Mouse (Mus musculus) neural tube, embryonic 14.5 days (tissue): ENCODE measurements at regions not wholly inside any gene's neighbourhood (a gene's known extent, or its start where the extent isn't known, plus 50 kb on each side); places are given as distances from the start of the nearest gene placed in this dataset.
"Not testable (repeated sequence)": the region's sequence is repeated elsewhere in the genome, so short reads cannot be mapped to it uniquely, and the experiment has no call there.

Experiments
- ATAC-seq: fragments of 200-750 bp; cut with Nextera tagmentation; 2 replicates; pipeline ENCODE4 v1.8.0; 2017; ENCODE audit warnings: low read depth, mild to moderate bottlenecking, moderate TSS enrichment, moderate library complexity
- H3K27ac ChIP-seq: fragments of 300-500 bp; sonication (generic); 2 replicates; pipeline ENCODE4 v1.5.1; 2014; ENCODE audit warnings: low read depth, mild to moderate bottlenecking, control low read depth, low read length, moderate library complexity, mixed read lengths
- H3K27me3 ChIP-seq: fragments of 300-500 bp; sonication (generic); 2 replicates; pipeline ENCODE4 v1.6.1; 2014; ENCODE audit warnings: low read length; ENCODE audit not compliant: control insufficient read depth, insufficient read depth
- H3K36me3 ChIP-seq: fragments of 300-500 bp; sonication (generic); 2 replicates; pipeline ENCODE4 v1.6.1; 2014; ENCODE audit warnings: low read length, mixed read lengths; ENCODE audit not compliant: control insufficient read depth, insufficient read depth
- H3K4me1 ChIP-seq: fragments of 300-500 bp; sonication (generic); 2 replicates; pipeline ENCODE4 v1.6.1; 2014; ENCODE audit warnings: low read length; ENCODE audit not compliant: control insufficient read depth, insufficient read depth
- H3K4me2 ChIP-seq: fragments of 300-500 bp; sonication (generic); 2 replicates; pipeline ENCODE4 v1.6.1; 2014; ENCODE audit warnings: mild to moderate bottlenecking, low read depth, low read length, control low read depth
- H3K4me3 ChIP-seq: fragments of 300-500 bp; sonication (generic); 2 replicates; pipeline ENCODE4 v1.5.1; 2014; ENCODE audit warnings: low read depth, low read length, control low read depth, mixed read lengths
- H3K9ac ChIP-seq: fragments of 300-500 bp; sonication (generic); replicated peaks from 2 replicates; pipeline ENCODE4 v1.6.1; 2014; ENCODE audit warnings: low read depth, mild to moderate bottlenecking, control low read depth, low read length, mixed read lengths
- H3K9me3 ChIP-seq: fragments of 300-500 bp; sonication (generic); 2 replicates; pipeline ENCODE4 v1.6.1; 2016; ENCODE audit warnings: low read length; ENCODE audit not compliant: control insufficient read depth
- WGBS: fragments of 180-500 bp; shearing (Covaris S2); extraction: QIAGEN DNeasy Blood & Tissue Kit; methylation state at CpG from one replicate; pipeline ENCODE4 v1.1.7; 2014; 5-methylcytosine and 5-hydroxymethylcytosine counted together

DNA sequence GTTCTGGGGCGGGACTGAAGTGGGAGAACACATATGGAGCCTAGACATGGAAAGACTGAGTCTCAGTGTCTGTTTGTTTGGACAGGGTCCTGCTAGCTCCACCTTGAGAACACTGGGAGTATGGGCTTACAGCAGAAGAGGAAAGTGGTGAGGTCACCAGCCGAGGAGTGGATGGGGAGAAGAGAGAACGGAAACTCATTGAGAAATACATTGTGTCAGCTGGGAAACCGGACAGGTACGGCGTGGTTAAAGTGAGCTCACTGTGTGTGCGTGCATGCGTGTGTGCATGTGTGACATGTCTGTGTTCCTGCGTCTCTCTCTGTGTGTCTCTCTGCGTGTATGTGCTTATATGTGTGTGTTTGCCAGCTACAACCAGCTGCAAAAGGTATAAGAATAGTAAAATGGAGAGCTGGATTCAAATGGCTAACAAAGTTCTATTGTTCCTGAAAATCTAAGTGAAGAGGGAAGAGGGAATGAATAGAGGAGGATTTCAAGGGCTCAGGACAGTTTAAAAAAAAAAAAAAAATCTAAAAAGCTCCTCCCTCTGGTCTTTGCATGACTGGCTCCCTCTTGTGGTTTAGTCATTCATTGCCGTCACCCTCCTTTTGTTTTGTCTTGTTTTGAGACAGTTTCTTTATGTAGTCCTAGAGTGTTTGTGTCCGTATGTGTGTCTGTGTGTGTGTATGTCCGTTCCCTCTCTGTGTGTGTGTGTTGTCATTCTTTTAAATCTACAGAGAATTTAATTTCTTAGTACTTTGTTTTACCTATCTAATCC lies 52.0 kb upstream of the Ak4 start:
- no peaks in the 10 kb centered on the region for H3K9me3 ChIP-seq
- H3K4me2 ChIP-seq, result no peak overlapping the region
- ATAC-seq, result peak; percentile 58; the same call in 1 of the 2 replicates
- no peak overlapping the region for H3K9ac ChIP-seq
- no peak overlapping the region for H3K4me3 ChIP-seq
- no peaks in the 10 kb centered on the region for H3K36me3 ChIP-seq
- no peaks in the 10 kb centered on the region for H3K4me1 ChIP-seq
- H3K27ac ChIP-seq, result no peak overlapping the region
- no peaks in the 10 kb centered on the region for H3K27me3 ChIP-seq
- 70% methylated on average over 13 of the region's 13 CpGs for WGBS

- Histone ChIP-seq H3K27me3 (no peaks in the 10 kb centered on the region), H3K4me1 (no peaks in the 10 kb centered on the region), H3K9ac (no peak overlapping the region), H3K9me3 (no peaks in the 10 kb centered on the region), H3K36me3 (no peaks in the 10 kb centered on the region), H3K27ac (no peak overlapping the region), H3K4me2 (no peak overlapping the region), H3K4me3 (no peak overlapping the region)
- 87% methylated on average over 3 of the region's 3 CpGs for WGBS
- ATAC-seq, result no peak
Observed at GRCm38 (mm10) chr4:101365299-101365698, 53.8 kb upstream of the Ak4 start.

GRCm38 (mm10) chr4:101364716-101365115 lies 54.4 kb upstream of the Ak4 start:
- Histone ChIP-seq H3K9me3 (no peaks in the 10 kb centered on the region), H3K27me3 (no peaks in the 10 kb centered on the region), H3K4me1 (no peaks in the 10 kb centered on the region), H3K4me3 (no peak overlapping the region), H3K4me2 (no peak overlapping the region), H3K27ac (no peak overlapping the region), H3K36me3 (no peaks in the 10 kb centered on the region), H3K9ac (no peak overlapping the region)
- ATAC-seq, result no peak
- WGBS, result 97% methylated on average over 2 of the region's 2 CpGs

DNA sequence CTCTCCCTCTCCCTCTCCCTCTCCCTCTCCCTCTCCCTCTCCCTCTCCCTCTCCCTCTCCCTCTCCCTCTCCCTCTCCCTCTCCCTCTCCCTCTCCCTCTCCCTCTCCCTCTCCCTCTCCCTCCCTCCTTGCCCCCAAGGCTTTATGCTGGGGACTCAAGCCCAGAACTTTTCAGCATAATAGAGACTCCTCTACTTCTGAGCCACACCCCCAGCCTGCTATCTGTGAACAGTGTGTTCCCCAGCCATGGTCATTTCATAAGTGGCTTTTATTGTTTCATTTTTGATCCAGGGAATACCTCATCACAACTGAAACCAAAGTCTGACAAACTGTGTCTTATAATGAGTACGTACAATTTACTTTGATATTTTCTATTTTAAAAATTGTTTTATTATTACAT lies 55.8 kb upstream of the Ak4 start:
- ATAC-seq, H3K27me3 ChIP-seq, H3K4me3 ChIP-seq, H3K4me2 ChIP-seq, H3K9me3 ChIP-seq, H3K36me3 ChIP-seq, H3K27ac ChIP-seq, H3K4me1 ChIP-seq, H3K9ac ChIP-seq: not testable (repeated sequence)
- WGBS, result 94% methylated on average over 1 of the region's 1 CpGs

GRCm38 (mm10) chr4:101361779-101362178 lies 57.3 kb upstream of the Ak4 start:
- Histone ChIP-seq H3K4me3 (no peak overlapping the region), H3K4me2 (no peak overlapping the region), H3K27ac (no peak overlapping the region), H3K36me3 (no peaks in the 10 kb centered on the region), H3K9ac (no peak overlapping the region), H3K4me1 (peaks cover 8% of the 10 kb centered on the region; the same call in 1 of the 2 replicates), H3K27me3 (no peaks in the 10 kb centered on the region), H3K9me3 (no peaks in the 10 kb centered on the region)
- no peak for ATAC-seq
- WGBS, result 88% methylated on average over 1 of the region's 1 CpGs

DNA sequence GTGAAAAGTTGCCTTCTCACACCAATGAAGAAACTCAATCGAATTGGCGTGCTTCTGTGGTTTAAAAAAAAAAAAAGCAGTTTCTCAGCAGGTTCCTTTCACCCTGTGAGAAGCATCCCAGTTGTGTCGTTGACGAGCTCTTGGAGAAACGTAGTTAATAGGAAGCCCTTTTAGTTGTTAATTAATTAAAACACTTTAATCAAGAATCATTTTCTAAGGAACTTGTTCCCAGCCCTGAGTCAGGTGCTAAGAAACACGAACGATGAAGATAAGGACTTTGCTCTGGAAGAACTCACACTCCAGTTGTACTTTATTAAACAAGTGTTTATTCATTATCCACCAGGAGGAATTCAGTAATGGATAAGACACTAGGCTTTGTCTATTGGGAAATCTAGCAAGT lies 58.8 kb upstream of the Ak4 start:
- no peak overlapping the region for H3K27ac ChIP-seq
- peaks cover 8% of the 10 kb centered on the region; the same call in 1 of the 2 replicates for H3K4me1 ChIP-seq
- H3K9me3 ChIP-seq, result no peaks in the 10 kb centered on the region
- H3K4me2 ChIP-seq, result no peak overlapping the region
- WGBS, result 70% methylated on average over 7 of the region's 7 CpGs
- no peak overlapping the region for H3K9ac ChIP-seq
- no peak for ATAC-seq
- no peak overlapping the region for H3K4me3 ChIP-seq
- no peaks in the 10 kb centered on the region for H3K36me3 ChIP-seq
- peaks cover 4% of the 10 kb centered on the region; the same call in 1 of the 2 replicates for H3K27me3 ChIP-seq

GRCm38 (mm10) chr4:101359119-101359518 lies 60.0 kb upstream of the Ak4 start:
- no peak for ATAC-seq
- Histone ChIP-seq H3K4me3 (no peak overlapping the region), H3K9me3 (no peaks in the 10 kb centered on the region), H3K4me2 (no peak overlapping the region), H3K27me3 (peaks cover 4% of the 10 kb centered on the region; the same call in 1 of the 2 replicates), H3K27ac (no peak overlapping the region), H3K4me1 (peaks cover 17% of the 10 kb centered on the region; the same call in 1 of the 2 replicates), H3K9ac (no peak overlapping the region), H3K36me3 (no peaks in the 10 kb centered on the region)
- 85% methylated on average over 5 of the region's 5 CpGs for WGBS

DNA sequence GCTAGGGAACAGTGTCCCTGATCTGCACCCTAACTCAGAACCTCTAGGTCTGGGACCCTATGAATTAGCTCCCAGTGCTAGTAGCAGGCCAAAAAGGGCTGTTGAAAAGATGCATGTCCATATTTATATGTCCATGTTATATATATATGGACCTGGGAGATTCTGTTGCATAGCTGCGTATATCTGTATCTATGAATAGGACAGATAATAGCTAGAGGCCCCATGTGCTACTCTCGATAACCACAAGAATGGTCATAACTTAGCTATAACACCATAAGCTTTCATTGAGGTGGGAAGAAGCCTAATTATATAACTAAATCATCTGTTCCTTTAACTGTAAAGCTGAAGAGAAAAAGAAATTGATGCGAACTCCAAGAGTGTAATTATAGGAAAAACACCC lies 60.6 kb upstream of the Ak4 start:
- no peak for ATAC-seq
- no peak overlapping the region for H3K27ac ChIP-seq
- no peaks in the 10 kb centered on the region for H3K36me3 ChIP-seq
- H3K4me3 ChIP-seq, result no peak overlapping the region
- H3K9me3 ChIP-seq, result no peaks in the 10 kb centered on the region
- H3K9ac ChIP-seq, result no peak overlapping the region
- H3K4me2 ChIP-seq, result no peak overlapping the region
- H3K27me3 ChIP-seq, result peaks cover 4% of the 10 kb centered on the region; the same call in 1 of the 2 replicates
- 94% methylated on average over 3 of the region's 3 CpGs for WGBS
- peaks cover 21% of the 10 kb centered on the region; the same call in 1 of the 2 replicates for H3K4me1 ChIP-seq

- peak overlapping the region; percentile 91; the same call in 1 of the 2 replicates for H3K4me2 ChIP-seq
- H3K9ac ChIP-seq, result no peak overlapping the region
Observed at GRCm38 (mm10) chr4:101357923-101358322, 61.2 kb upstream of the Ak4 start.

More at GRCm38 (mm10) chr4:101357923-101358322, 61.2 kb upstream of the Ak4 start:
- Histone ChIP-seq H3K27me3 (peaks cover 4% of the 10 kb centered on the region; the same call in 1 of the 2 replicates), H3K4me1 (peaks cover 21% of the 10 kb centered on the region; the same call in 1 of the 2 replicates), H3K27ac (no peak overlapping the region; the same call in 1 of the 2 replicates), H3K9me3 (no peaks in the 10 kb centered on the region), H3K4me3 (peak overlapping the region; percentile 81), H3K36me3 (no peaks in the 10 kb centered on the region)
- 59% methylated on average over 8 of the region's 8 CpGs for WGBS
- ATAC-seq, result no peak
